Mouse (Mus musculus): Measurements from ENCODE around the gene Dcxr.

DNA sequence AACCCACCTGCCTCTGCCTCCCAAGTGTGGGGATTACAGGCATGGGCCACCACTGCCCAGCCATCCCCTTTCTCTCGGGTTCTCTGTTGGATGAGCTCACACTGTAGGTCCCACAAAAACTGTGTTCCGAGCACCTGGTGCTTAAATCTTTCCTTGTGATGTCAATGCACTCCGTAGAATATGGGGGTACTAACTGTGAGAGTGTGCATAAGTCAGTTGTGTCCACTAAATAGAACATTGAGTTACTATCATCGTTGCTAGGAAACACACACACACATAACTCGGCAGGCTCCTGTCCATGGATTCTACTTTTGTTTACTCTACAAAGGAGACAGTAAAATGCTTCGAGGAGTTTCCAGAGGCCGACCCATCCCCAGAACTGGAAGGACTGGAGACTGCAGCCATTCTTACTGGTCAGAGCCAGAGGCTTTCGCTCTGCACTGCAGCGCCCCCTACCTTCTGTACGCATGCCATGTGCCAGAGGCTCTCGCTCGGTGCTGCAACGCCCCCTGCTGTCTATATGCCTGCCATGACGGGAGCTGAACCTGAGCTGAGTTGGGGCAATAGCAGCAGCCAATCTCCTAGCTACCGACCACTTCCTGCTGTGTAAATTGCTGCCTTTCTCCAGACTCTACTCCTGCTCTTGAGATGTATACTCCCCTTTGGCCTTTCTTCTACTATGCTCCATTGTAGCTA, 48.8 kb upstream of the Dcxr start:
- peak; percentile 100 for TF ChIP-seq CTCF (IDR thresholded peaks at IDR 0.05; ENCODE audit: insufficient read depth, low read length)
- peak; percentile 33; the same call in 1 of the 2 replicates for TF ChIP-seq POLR2A (IDR thresholded peaks at IDR 0.05; ENCODE audit: borderline replicate concordance, extremely low read depth, low read depth, low read length)

All from lung, adult 2 months (tissue).